ENCODE assay signal across 23 mouse cellular contexts in genomic region chr2:152802303-152802702, GRCm38 (mm10). TPM values are rescaled to one million over a fixed set of nuclear protein-coding genes. Genes with fewer than 3 reads are reported as not detected.
DNase-seq lines count a peak whose midpoint lies in the region; ATAC-seq and TF ChIP-seq lines count a peak whose summit lies in the region.
"Had no signal": no experiment of that assay in that cellular context is flagged by ENCODE, and none has a peak within 500 bp of the region (broad histone marks: within the 10 kb centered on the region; RNA-seq: fewer than 3 reads in every experiment).

No protein-coding gene starts in this region.

- no peak for TF ChIP-seq CTCF in kidney, postnatal 0 days (IDR thresholded peaks at IDR 0.05; ENCODE audit: low read depth)
- no peak for TF ChIP-seq CTCF in ES-Bruce4 (IDR thresholded peaks at IDR 0.05; ENCODE audit: low read depth, low read length)

- no peak overlapping the region for H3K9ac ChIP-seq in kidney, postnatal 0 days (ENCODE audit: low read depth, low read length)
- no peak overlapping the region for H3K9ac ChIP-seq in liver, embryonic 15.5 days
- H3K9ac ChIP-seq in liver, embryonic 11.5 days (ENCODE audit: low read depth, low read length) = no peak overlapping the region
- H3K9ac ChIP-seq in ES-Bruce4 (ENCODE audit: low read depth, poor library complexity, severe bottlenecking) = no peak overlapping the region; the same call in 1 of the 2 replicates
- H3K9ac ChIP-seq: forebrain, embryonic 13.5 days; heart, embryonic 12.5 days; hindbrain, embryonic 13.5 days; lung, embryonic 14.5 days; midbrain, embryonic 13.5 days; stomach, embryonic 15.5 days had no signal

- H3K27ac ChIP-seq in kidney, postnatal 0 days = 0 out of 2 replicates have a peak overlapping the region, but pooled peaks have one; percentile 25
- H3K27ac ChIP-seq in liver, embryonic 15.5 days (replicated peaks) = 0 out of 2 replicates have a peak overlapping the region, but pooled peaks have one; percentile 59
- H3K27ac ChIP-seq in liver, embryonic 11.5 days (ENCODE audit: low read depth, low read length) = no peak overlapping the region
- 0 out of 2 replicates have a peak overlapping the region, but pooled peaks have one; percentile 41 for H3K27ac ChIP-seq in ES-Bruce4 (ENCODE audit: insufficient read depth, low read length)
- H3K27ac ChIP-seq: forebrain, embryonic 13.5 days; hindbrain, embryonic 13.5 days; midbrain, embryonic 13.5 days; stomach, embryonic 15.5 days had no signal

- WGBS in kidney, postnatal 0 days = 88% methylated on average over 10 of the region's 10 CpGs
- WGBS in liver, embryonic 15.5 days (ENCODE audit: insufficient replicate concordance) = 87% methylated on average over 10 of the region's 10 CpGs
- 92% methylated on average over 10 of the region's 10 CpGs for WGBS in liver, embryonic 11.5 days

- DNase-seq in kidney, postnatal 0 days (ENCODE audit: low spot score) = no peak
- DNase-seq in kidney, adult 11 months = no peak
- no peak for DNase-seq in liver, embryonic 11.5 days (ENCODE audit: low spot score)
- peak; percentile 27 for DNase-seq in splenic B cell, adult 2 months (ENCODE audit: low read depth, low spot score)
- DNase-seq in yolk sac, embryonic 10.5 days (ENCODE audit: low spot score) = no peak
- DNase-seq: adrenal gland, postnatal 25 days; B cell, adult 2 months; cerebellum, adult 8-10 months; cerebellum, postnatal 36 days; heart, adult 2 months; heart, postnatal 4 days; lung, embryonic 14.5 days; lung, postnatal 36 days; right cerebral cortex, postnatal 14 days had no signal

- no peaks in the 10 kb centered on the region for H3K27me3 ChIP-seq in kidney, postnatal 0 days (ENCODE audit: insufficient read depth, low read length)
- no peaks in the 10 kb centered on the region for H3K27me3 ChIP-seq in liver, embryonic 15.5 days
- H3K27me3 ChIP-seq in liver, embryonic 11.5 days (replicated peaks; ENCODE audit: control insufficient read depth, insufficient read depth, low read length) = no peaks in the 10 kb centered on the region
- H3K27me3 ChIP-seq in ES-Bruce4 (ENCODE audit: control insufficient read depth, insufficient read depth, low read length, poor library complexity, severe bottlenecking) = no peaks in the 10 kb centered on the region
- no peaks in the 10 kb centered on the region for H3K27me3 ChIP-seq in splenic B cell, adult 2 months (ENCODE audit: control insufficient read depth, insufficient read depth, low read length, poor library complexity, severe bottlenecking)
- H3K27me3 ChIP-seq: forebrain, embryonic 13.5 days; heart, embryonic 12.5 days; hindbrain, embryonic 13.5 days; megakaryocyte, embryonic 14.5 days; midbrain, embryonic 13.5 days; stomach, embryonic 15.5 days had no signal

- H3K9me3 ChIP-seq in kidney, postnatal 0 days (replicated peaks; ENCODE audit: low read length) = no peaks in the 10 kb centered on the region
- H3K9me3 ChIP-seq in liver, embryonic 15.5 days (replicated peaks) = no peaks in the 10 kb centered on the region
- H3K9me3 ChIP-seq in liver, embryonic 11.5 days (ENCODE audit: control insufficient read depth, low read length) = no peaks in the 10 kb centered on the region
- no peaks in the 10 kb centered on the region for H3K9me3 ChIP-seq in ES-Bruce4 (replicated peaks; ENCODE audit: control insufficient read depth, insufficient read depth, low read length, poor library complexity, severe bottlenecking)
- H3K9me3 ChIP-seq: forebrain, embryonic 13.5 days; heart, embryonic 12.5 days; hindbrain, embryonic 13.5 days; megakaryocyte, embryonic 14.5 days; midbrain, embryonic 13.5 days; stomach, embryonic 15.5 days had no signal

- H3K4me1 ChIP-seq in kidney, postnatal 0 days (replicated peaks; ENCODE audit: insufficient read depth, low read length) = peaks cover 25% of the 10 kb centered on the region
- peaks cover 82% of the 10 kb centered on the region for H3K4me1 ChIP-seq in liver, embryonic 15.5 days (replicated peaks)
- peaks cover 47% of the 10 kb centered on the region for H3K4me1 ChIP-seq in liver, embryonic 11.5 days (replicated peaks; ENCODE audit: control insufficient read depth, insufficient read depth, low read length)
- H3K4me1 ChIP-seq in ES-Bruce4 (ENCODE audit: control insufficient read depth, insufficient read depth, low read length) = peaks cover 7% of the 10 kb centered on the region

- H3K4me2 ChIP-seq in kidney, postnatal 0 days (ENCODE audit: low read length) = no peak overlapping the region
- no peak overlapping the region for H3K4me2 ChIP-seq in liver, embryonic 15.5 days
- no peak overlapping the region for H3K4me2 ChIP-seq in liver, embryonic 11.5 days
- H3K4me2 ChIP-seq: forebrain, embryonic 13.5 days; heart, embryonic 12.5 days; hindbrain, embryonic 13.5 days; lung, embryonic 14.5 days; midbrain, embryonic 13.5 days; stomach, embryonic 15.5 days had no signal

- ATAC-seq in kidney, postnatal 0 days (replicated peaks; ENCODE audit: low FRiP score, low read depth) = no peak
- no peak for ATAC-seq in liver, embryonic 15.5 days (ENCODE audit: insufficient read depth)
- ATAC-seq in liver, embryonic 11.5 days (replicated peaks; ENCODE audit: low FRiP score) = no peak
- ATAC-seq: forebrain, embryonic 13.5 days; intestine, embryonic 16.5 days; midbrain, embryonic 13.5 days had no signal

- H3K4me3 ChIP-seq in kidney, postnatal 0 days (replicated peaks; ENCODE audit: low read depth, low read length) = no peak overlapping the region
- H3K4me3 ChIP-seq in liver, embryonic 15.5 days (replicated peaks) = no peak overlapping the region
- H3K4me3 ChIP-seq in liver, embryonic 11.5 days (ENCODE audit: low read depth, low read length) = no peak overlapping the region
- no peak overlapping the region for H3K4me3 ChIP-seq in ES-Bruce4 (ENCODE audit: low read depth, low read length)
- H3K4me3 ChIP-seq: forebrain, embryonic 13.5 days; heart, adult 2 months; heart, embryonic 12.5 days; hindbrain, embryonic 13.5 days; midbrain, embryonic 13.5 days; stomach, embryonic 15.5 days had no signal

- 0 out of 2 replicates have a peak, but pooled peaks cover 3% of the 10 kb centered on the region for H3K36me3 ChIP-seq in kidney, postnatal 0 days (ENCODE audit: insufficient read depth, low read length)
- peaks cover 47% of the 10 kb centered on the region for H3K36me3 ChIP-seq in liver, embryonic 15.5 days (replicated peaks)
- no peaks in the 10 kb centered on the region for H3K36me3 ChIP-seq in liver, embryonic 11.5 days (ENCODE audit: control insufficient read depth, insufficient read depth, low read length)
- H3K36me3 ChIP-seq in ES-Bruce4 (ENCODE audit: control insufficient read depth, insufficient read depth, low read length, poor library complexity, severe bottlenecking) = no peaks in the 10 kb centered on the region
- no peaks in the 10 kb centered on the region for H3K36me3 ChIP-seq in splenic B cell, adult 2 months (ENCODE audit: control insufficient read depth, insufficient read depth, low read length, poor library complexity, severe bottlenecking)
- H3K36me3 ChIP-seq: heart, embryonic 12.5 days; midbrain, embryonic 13.5 days; stomach, embryonic 15.5 days had no signal

- no peak for TF ChIP-seq EP300 in ES-Bruce4 (IDR thresholded peaks at IDR 0.05; ENCODE audit: insufficient read depth, low read depth, low read length)

- TF ChIP-seq POLR2A in ES-Bruce4 (IDR thresholded peaks at IDR 0.05; ENCODE audit: insufficient read depth, low read length) = no peak

RNA-seq across cellular contexts. Expression of gene Bcl2l1, which starts 29.2 kb away (rescaled TPM):
- polyA plus RNA-seq in kidney, postnatal 0 days (2015; fragmentation: Nextera tagmentation; extraction: Ambion mirVana) = 95.6 and 98.7 TPM in 2 replicates
- polyA plus RNA-seq in liver, embryonic 15.5 days (2015; fragmentation: Nextera tagmentation; extraction: Ambion mirVana) = 209 and 237 TPM in 2 replicates
- 61.7 and 69.3 TPM in 2 replicates for polyA plus RNA-seq in liver, embryonic 11.5 days (2014; fragmentation: Nextera tagmentation; extraction: Ambion mirVana)
- polyA plus RNA-seq in ES-Bruce4 (2011; ENCODE audit: insufficient read depth, insufficient read length, low read depth, missing spikeins) = 108 TPM in 2 replicates

RNA-seq across cellular contexts. Expression of gene Tpx2, which starts 45.5 kb away (rescaled TPM):
- polyA plus RNA-seq in kidney, postnatal 0 days (2015; fragmentation: Nextera tagmentation; extraction: Ambion mirVana) = 37.3 and 41.4 TPM in 2 replicates
- polyA plus RNA-seq in liver, embryonic 15.5 days (2015; fragmentation: Nextera tagmentation; extraction: Ambion mirVana) = 52.8 and 59.4 TPM in 2 replicates
- polyA plus RNA-seq in liver, embryonic 11.5 days (2014; fragmentation: Nextera tagmentation; extraction: Ambion mirVana) = 107 and 118 TPM in 2 replicates
- 183 TPM in 2 replicates for polyA plus RNA-seq in ES-Bruce4 (2011; ENCODE audit: insufficient read depth, insufficient read length, low read depth, missing spikeins)

RNA-seq across cellular contexts. Expression of gene Cox4i2, which starts 48.3 kb away (rescaled TPM):
- polyA plus RNA-seq in kidney, postnatal 0 days (2015; fragmentation: Nextera tagmentation; extraction: Ambion mirVana) = 15.8 and 16.3 TPM in 2 replicates
- 1.0 and 1.1 TPM in 2 replicates for polyA plus RNA-seq in liver, embryonic 15.5 days (2015; fragmentation: Nextera tagmentation; extraction: Ambion mirVana)
- polyA plus RNA-seq in liver, embryonic 11.5 days (2014; fragmentation: Nextera tagmentation; extraction: Ambion mirVana) = 6.7 and 8.5 TPM in 2 replicates
- polyA plus RNA-seq in ES-Bruce4 (2011; ENCODE audit: insufficient read depth, insufficient read length, low read depth, missing spikeins) = 0.94 and 1.1 TPM in 2 replicates
